Mouse (Mus musculus): ENCODE measurements around the gene Gm6657.

The Gm6657 gene

DNA sequence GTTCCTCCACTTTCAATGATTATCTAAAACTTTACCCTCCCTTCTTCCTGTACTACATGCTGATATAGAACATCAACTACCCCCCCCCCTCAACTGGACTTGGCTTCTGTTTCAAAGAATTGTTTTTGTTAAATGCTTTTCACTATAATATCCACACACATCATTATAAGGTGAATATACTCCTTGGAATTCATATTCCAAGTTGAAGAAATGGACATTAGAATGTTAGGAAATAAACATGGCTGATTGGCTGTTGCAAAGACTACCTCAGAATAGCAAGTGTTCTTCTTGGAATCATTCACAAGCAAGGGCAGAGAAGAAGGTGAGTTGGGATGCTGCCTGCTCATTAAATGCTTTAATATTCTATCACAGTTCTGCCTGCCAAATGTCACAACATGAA, at the start of gene Gm6657:
Gene Gm6657 (plus strand): TSS at position 301 of the 400 bp plus-strand sequence.
- DNase-seq (ENCODE audit: low spot score in 2 of 2), result no peak

DNA sequence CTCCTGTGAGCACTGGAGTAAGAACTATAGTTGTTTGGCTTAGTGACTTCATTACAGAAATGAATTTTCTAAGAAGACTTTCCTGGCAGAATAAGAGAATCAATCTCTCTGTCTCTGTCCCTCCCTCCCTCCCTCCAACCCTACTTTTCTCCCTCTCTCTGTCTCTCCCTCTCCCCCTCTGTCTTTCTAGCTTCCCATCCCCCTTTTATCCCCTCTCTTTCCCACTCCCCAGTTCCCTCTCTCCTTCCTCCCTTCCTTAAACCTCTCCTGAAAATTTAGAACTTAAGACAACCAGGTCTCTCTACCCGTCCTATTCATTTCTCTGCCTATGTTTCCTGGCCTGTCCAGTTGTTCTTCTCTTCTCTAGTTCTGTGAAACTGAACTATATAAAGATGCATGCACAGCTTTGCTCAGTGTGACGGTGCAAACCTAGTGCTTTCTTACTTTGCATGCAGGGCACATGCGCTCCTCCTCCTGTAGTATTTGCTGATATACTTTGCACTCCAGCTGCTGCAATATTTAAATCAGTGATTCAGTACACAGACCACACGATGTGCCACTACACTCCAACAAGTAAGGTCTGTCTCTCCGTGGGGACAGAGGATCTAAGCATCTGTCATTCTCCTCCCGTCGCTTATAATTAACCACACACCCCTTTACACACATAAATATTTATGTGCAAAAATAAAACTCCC, 40.6 kb upstream of the Gm6657 start:
- DNase-seq (ENCODE audit: low spot score in 2 of 2), result peak in 1 of 2 experiments; percentile 12

DNA sequence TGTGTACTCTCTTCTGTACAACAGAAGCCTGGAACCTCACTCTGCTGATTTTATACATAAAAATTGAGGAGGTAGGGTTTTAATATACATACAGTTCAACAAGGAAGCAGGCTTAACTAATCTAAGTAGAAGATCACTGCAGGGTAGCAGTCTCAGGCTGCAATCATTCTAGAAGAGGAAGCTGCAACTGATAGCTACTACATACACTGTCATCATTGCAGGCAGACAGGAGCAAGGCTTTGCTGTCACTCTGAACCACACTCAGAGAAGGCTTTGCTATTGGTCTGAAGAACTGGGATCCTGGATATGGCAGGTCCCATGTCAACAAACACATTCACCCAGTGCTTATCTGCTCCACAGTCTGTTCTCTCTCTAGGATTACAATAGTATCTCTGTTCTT, 23.9 kb upstream of the Gm6657 start:
- no peak for DNase-seq (ENCODE audit: low spot score in 2 of 2)

DNA sequence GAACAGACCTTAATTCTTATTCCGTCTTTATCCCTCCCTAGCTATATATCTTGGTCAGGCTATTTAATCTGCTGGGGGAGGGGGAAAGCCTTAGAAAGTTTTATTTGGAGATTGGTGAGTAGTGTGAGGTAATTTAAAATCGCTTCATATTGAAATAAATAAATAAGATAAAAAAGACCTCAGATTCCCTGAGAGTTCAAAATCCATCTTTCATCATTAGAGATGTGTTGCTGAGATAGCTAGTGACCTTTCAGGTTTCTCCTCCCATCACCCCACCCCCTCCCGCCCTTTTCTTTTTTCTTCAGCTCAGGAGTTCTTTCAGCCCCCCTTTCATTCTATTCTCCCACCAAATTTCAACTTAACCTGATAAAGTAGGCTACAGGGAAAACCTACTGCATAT, 20.1 kb upstream of the Gm6657 start:
- DNase-seq (ENCODE audit: low spot score in 2 of 2), result no peak

DNA sequence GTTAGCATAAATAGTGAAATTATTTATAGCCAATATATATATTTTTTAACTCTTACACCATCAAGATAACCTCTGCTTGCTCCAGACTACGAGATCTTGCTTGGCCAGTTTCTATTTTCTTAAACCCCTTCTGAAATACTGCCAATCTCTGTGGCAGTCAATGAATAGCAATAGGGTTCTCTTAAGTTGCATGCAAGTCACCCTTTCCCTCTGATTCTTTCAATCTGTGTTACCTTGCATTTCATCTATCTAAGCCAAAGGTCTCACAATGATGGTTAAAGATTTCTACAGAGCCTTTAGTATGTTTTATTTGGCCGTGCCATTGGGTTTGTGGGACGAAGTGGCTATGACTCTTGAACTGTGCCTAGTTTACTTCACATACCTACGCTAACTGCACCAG, 19.4 kb upstream of the Gm6657 start:
- no peak for DNase-seq (ENCODE audit: low spot score in 2 of 2)

DNA sequence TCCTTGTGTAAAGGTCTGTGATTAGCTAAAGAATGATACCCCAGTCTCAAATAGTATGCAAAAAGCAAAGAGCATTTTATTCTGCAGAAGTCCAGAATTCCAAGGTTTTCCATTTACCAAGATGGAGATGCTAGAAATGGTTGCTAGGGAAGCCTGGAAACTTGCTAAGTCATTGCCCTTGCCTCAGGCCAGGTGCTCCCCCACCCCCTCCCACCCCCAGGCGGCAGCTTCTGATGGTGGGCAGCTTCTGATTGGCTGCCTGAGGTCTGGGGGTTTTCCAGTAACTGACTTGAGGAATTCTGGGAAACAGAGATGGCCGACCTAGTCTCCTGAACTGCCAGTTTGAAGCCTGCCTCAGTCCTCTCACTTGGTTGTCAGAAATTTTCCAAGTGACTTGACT, 12.6 kb upstream of the Gm6657 start:
- no peak for DNase-seq (ENCODE audit: low spot score in 2 of 2)

DNA sequence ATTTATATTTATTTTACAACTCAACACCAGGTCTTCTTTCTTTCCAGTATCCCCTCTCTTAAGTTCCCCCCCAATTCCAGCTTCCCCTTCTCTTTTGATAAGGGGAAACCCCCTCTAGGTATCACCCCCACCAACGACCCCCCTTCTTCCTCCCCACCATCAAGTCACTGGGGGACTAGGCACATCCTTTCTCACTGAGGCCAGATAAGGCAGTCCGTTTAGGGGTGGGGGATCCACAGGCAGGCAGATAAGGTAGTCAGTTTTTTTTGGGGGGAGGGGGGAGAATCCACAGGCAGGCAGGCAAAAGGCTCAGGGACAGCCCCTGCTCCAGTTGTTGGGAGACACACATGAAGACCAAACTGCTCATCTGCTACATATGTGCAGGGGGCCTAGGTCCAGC, 1.3 kb downstream of the Gm6657 start:
- no peak for DNase-seq (ENCODE audit: low spot score in 2 of 2)

DNA sequence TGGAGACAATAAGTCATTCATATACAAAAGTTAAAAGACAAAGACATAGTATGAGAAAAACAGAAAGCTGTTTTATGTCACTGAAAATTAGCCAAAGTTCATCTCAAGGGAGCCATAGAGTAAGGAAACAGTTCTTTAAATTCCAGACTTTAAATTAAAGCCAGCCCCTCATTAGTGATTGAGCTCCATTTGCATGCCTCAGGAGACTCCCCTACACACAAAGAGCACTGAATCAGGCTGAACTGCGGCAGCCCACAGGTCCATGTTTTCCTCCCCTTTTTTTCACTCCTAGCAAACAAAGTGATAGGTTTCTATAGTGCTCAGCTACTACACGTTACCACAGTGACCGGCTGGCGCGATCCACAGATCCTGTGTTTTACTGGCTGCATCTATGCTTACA, 9.6 kb downstream of the Gm6657 start:
- no peak for DNase-seq (ENCODE audit: low spot score in 2 of 2)

DNA sequence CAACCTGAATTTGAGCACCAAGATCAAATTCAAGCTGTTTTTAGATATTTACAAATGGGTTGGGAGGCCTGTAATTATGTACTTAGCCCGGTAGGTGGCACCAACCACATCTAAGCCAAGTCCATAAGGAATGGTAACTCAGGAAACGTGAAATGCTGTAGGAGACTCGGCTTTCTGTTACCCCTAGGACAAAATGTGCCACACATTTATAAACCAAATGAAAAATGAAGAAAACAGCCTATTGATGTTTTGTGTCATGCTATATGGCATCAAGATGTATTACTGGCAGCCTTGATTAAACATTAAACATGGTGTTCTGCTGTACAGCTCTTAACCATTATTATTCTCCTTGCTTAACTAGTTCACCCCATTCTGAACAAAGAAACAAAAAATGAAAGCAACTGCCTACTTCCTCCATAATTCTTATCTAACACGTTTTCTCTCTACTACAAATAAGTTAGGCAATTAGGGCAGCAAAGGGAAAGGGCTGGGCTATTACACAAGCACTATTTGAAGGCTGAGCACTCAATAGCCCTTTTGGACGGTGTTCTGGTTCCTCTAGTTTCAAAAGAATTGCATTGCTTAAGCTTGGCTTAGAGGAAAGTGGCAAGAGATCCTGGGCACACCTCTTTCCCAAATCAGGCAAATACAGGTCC, 12.0 kb downstream of the Gm6657 start:
- peak; percentile 31 to 54 for DNase-seq (ENCODE audit: low spot score in 2 of 2)

DNA sequence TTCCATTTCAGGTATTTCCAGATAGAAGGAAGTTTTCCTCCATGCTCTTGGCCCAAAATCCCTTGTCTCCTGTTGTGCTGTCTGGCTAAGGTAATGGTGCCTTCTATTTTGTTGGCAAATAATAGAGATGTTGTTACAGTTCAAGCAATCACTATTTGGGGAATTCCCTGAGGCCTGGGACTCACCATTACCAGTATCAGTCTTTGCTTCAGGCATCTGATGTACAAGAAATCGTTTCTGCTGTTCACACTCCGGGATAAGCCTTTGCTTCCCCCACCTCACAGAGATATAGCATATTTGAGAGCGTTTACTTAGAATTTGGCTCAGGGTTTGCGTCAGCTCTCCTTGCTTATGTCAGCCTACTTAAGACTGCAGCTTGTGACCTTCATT, 12.5 kb downstream of the Gm6657 start:
- DNase-seq (ENCODE audit: low spot score in 2 of 2), result no peak

DNA sequence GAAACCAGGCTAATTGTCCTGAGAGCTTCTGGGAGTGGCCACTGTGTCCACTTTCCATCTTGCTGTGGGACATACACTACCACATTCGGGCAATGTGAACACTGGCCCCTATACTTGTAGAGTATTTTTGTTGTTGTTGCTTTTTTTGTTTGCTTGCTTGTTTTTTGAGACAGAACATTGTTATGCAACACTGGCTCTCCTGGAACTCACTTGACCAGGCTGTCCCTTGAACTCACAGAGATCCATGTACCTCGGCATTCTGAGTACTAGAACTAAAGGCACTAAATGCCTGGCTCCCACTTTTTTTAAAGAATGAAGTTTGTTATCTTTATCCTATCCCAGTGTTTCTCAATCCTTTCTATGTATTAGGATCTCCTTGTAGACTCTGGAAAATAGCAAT, 15.8 kb downstream of the Gm6657 start:
- no peak for DNase-seq (ENCODE audit: low spot score in 2 of 2)

DNA sequence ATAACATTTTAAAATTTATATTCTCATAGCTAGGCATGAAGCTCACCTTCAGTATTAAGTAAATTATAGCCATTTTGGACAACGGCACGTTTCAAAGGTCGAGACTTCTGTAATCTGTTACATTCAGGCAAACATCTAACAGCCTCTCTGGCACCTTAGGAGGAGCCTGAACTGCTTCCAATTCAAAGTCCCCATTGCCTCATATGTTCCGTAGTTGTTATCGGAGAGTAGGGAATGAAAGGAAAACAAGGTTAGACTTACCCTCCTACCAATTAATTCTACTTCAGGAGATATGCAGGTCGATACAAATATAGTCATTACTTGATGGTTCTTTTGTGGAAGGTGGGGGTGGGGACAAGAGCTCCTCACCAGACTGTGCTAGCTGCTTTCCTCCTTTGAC, 21.4 kb downstream of the Gm6657 start:
- no peak for DNase-seq (ENCODE audit: low spot score in 2 of 2)

DNA sequence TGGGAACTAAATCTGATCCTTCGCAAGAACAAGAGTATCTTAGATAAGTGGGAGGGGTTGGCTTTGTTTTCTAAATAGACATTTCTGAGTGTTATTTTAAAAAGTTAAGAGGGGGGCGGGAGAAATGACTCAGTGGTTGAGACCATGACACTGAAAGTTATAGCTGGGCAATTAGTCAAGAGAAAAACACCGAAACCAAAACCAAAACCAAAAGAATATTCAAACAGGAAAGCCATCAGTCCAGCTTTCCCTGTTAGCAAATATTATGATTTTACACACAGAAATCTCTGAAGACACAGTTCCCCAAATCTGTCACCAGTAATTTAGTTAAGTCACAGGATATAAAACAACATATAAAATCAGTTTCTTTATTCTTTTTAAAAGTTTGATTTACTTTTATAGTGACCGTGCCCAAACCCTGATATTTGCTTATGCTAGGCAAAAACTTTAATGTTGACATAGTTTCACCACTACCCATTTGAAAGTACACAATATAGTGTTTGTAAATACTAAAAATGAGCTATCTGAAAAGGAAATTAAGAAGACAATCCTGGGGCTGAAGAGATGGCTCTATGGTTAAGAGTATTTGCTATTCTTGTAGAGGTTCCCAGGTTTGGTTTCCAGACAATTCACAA, 25.3 kb downstream of the Gm6657 start:
- DNase-seq (ENCODE audit: low spot score in 2 of 2), result no peak

DNA sequence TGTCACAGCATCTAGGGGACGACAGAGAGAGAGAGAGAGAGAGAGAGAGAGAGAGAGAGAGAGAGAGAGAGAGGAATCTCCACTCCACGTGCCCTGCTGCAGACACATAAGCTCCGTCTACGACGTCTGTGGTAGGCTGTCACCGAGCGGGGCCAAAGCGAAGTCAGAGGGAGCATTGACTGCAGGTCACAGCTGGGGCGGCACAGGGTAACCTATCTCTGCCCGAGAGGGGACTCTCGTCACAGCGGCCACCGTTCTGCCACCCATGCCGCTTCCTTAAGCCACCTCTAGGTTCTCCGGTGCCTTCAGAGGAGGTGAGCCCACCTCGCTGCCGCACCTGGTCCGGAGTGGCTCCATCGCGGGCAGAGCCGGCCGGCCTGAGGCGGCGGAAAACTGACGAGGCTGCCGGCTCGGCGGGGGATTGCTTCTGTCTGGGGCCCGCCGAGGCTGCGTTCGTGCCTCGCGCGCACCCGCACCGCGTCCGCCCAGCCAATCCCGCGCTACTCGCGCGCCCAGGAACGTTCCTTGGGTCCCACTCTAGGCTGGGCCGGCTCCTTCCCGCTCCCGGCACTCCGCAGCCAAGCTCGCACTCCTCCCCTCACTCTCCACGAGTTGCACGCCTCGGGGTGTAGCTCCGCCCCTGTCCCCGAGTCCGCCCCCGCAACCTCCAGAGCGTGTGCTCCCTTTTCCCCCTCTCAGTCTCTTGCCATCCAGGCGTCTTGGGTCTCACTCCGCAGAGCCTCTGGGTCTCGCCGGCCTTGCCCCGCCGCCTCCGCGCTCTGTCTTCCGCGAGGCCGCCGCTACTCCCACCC, 31.9 kb downstream of the Gm6657 start, which contains the start of gene Gphn:
Gene Gphn (plus strand): TSS at position 673 of the 812 bp plus-strand sequence.
- peak; percentile 91 to 93 for DNase-seq (ENCODE audit: low spot score in 2 of 2)

DNA sequence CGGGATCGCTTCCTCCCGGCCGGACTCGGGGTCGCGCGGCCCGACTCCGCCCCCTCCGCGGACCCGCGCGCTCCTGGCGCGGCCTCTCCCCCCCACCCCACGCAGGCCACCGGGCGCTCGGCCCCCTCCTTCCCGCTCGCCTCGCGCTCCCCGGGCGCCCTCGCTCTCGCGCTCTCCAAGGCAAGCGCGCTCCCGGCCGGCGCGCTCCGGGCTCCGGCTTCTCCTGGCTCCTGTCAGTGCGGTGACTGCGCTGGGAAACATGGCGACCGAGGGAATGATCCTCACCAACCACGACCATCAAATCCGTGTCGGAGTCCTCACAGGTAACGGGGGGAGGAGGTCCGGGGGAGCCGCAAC, 32.5 kb downstream of the Gm6657 start:
- peak; percentile 81 to 86 for DNase-seq (ENCODE audit: low spot score in 2 of 2)

DNA sequence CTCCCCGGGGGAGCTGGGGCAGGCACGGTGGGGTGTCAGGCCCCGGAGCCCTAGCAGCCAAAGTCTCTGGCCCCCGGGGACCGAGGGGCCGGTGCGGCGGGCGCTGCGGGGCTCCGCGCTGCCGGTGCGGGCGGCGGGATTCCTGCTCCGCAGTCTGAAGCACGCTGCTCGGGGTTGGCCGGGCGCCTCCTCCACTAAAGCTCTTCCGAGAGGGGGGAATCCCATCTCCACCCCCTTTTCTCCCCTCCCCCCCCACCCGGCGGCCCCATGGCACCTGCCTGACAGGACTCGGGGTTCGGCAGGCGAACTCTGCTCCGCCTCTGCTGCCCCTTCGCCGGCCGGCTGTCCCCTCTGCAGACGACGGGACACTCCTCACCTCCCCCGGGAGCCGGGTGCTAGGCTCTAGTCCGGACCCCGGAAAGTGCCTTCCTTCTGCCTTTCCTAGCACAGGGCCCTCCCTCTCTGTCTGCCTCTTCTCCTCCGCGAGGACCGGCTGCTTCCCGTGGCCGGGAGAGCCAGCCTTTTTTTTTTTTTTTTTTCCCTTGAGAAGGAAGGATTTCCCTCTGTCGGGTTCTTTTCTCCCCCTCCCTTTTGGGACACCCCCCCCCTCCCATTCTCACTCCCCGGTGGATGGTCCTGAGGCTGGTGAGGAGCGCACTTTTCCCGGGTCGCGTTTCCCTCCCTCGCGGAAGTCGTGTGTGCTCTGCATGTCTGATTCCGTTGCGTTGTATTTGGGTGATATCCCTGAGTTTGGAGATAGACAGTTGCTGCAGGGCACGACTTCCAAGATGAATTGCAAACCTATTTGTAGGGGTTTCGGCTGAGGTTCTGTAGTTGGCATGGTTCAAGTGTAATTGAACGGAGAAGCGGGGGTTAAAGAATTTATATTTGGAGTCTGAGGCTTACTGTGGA, 33.2 kb downstream of the Gm6657 start:
- DNase-seq (ENCODE audit: low spot score in 2 of 2), result peak; percentile 38 to 56

DNA sequence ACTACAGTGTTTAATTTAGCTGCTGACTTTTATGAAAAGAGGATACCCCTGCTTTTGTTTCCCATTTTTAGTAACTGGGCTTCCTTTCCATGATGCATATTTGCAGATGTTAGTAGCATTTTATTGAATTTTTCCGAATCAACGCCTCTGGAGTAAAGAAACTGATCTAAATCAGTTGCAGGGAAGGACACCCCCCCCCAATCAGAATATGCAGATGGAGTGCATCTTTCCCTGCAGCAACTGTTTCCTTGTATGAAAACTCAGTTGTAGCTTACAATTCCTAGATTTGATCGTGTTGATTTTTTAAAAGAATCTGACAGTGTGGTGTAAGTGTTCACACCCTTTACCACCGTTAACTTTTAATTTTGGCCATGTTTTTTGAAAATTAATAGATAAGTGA, 34.1 kb downstream of the Gm6657 start:
- DNase-seq (ENCODE audit: low spot score in 2 of 2), result no peak

DNA sequence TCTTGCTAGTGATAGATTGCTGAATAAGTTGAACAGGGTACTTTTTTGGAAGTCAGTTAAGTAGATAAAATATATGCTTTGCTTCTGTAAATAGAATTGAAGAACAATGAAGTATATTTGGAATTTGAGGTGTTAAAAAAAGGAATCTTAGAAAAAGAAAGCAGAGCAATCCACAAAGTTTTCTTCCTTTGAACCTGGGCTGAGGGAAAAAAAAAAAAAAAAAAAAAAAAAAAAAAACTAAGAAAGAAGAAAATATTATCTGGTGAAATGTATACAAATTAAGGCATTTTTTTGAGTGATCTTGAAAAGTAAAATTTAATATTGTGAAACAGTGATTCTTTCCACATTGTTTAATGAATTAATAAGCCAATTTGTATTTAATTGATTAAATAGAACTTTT, 38.5 kb downstream of the Gm6657 start:
- DNase-seq (ENCODE audit: low spot score in 2 of 2), result no peak

DNA sequence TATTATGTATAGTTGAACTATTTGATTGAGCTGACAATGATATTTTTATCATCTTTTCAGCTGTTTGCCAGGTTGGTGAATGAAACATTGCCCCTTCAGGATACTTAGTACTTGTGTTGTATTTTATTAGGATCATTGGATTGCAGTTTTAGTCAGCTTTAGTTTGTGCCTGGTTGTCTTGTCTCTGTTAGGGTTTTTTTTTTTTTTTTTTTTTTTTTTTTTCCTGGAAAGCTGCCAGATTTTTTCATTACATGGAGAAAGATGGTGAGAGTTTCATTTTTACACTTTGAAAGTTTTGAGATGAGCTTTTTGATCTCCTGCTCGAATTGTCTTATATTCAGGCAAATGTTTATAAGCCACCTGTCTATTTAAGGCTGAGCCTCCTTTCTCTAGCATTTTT, 54.3 kb downstream of the Gm6657 start:
- no peak for DNase-seq (ENCODE audit: low spot score in 2 of 2)

DNA sequence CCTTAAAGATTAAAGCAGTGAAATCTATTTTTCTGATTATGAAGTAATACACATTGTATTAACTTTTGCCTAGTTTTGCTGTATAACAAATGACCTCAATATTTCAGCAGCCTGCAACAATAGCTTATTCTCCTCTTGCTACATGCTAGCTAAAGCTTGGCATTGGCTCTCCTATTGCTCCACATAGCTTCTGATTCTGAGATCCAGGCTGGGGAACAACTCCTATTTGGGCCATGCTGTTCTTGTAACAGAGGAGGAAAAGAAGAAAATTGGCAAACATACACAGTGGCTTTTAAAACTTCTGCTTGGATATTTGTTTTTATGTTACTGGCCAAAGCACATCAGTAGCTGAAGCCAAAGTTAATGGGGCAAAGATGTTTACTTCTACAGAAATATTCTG, 55.1 kb downstream of the Gm6657 start:
- DNase-seq (ENCODE audit: low spot score in 2 of 2), result no peak

Measured in frontal cortex, postnatal 36 days (tissue).